Mouse (Mus musculus): ENCODE results near the gene Cog7. TPM values are rescaled to one million over a fixed set of nuclear protein-coding genes. Genes with fewer than 3 reads are reported as not detected.

Cog7 gene
- total RNA-seq (2018; cell fraction: chromatin; rRNA removed): 10 to 100 TPM in 19 of 26 experiments, 1 to 10 TPM in 7; 2.0 to 40.2 (median 24.5) TPM
- total RNA-seq (2018; cell fraction: cytosol; rRNA removed): 10 to 100 TPM; 24.2 to 38.1 (median 31.8) TPM
- total RNA-seq (2018; cell fraction: nucleus; rRNA removed): 10 to 100 TPM in 24 of 26 experiments, 1 to 10 TPM in 2; 7.7 to 35.1 (median 26.1) TPM
- 25.7 to 38.9 TPM (median 27.1 TPM) in 3 replicates for polyA plus RNA-seq (2018)

DNA sequence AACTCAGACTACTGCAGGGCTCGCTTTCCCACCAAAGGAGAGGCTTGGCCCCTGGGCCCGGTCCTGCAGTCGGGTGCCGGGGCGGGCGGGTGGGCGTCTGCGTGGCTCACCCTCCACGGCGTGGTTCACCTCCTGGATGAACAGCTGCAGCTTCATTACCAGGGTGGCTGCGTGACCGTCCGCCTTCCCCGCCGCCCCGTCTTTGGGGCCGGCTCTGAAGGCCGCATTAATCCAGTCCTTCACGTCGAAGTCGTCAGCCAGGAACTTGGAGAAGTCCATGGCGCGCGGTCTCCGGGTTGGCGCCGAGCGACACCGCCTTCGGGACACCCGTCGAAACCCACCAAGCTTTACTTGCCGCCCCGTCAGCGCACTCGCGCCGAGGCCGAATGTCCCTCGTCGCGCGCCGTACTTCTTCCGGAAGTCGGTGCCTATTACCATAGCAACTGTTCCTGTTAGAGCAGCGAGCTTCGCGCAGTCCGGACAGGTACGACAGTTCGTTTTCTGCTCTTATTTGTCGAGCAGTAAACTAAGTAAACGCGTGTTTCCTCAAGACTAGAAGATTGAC lies at the start of gene Cog7:
Gene Cog7, minus strand, starts transcription at position 405 of the 565 bp plus-strand sequence.
- WGBS (ENCODE audit: missing documents): 3% methylated on average over 55 of the region's 55 CpGs
- peaks cover 14% of the 10 kb centered on the region; the same call in 1 of the 2 replicates for H3K36me3 ChIP-seq (ENCODE audit: inconsistent target)
- H3K27ac ChIP-seq: peak within 1 kb of the TSS; percentile 73
- peaks cover 5% of the 10 kb centered on the region; the same call in 1 of the 2 replicates for H3K79me2 ChIP-seq (ENCODE audit: inconsistent target)
- H3K4me3 ChIP-seq (ENCODE audit: inconsistent target): peak within 1 kb of the TSS; percentile 70

DNA sequence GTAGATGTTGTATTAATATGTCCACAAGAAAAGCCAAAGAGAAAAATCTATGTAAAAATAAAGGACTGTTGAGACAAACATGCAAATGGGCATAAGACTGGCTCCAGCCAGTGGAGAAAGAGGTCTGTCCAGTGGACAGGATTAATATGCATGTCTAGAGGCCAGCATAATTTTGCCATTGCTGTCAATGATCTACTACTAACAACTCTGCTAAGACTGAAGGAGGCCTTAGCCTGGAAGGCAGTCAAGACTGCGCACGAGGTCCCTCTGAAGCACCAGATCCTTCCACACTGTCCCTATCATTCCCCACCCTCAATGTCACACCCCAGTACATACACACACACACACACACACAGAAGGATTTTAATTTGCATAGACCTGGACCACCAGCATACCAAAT lies 40.6 kb upstream of the Cog7 start:
- Histone ChIP-seq H3K4me3 (ENCODE audit: inconsistent target) (no peak overlapping the region), H3K79me2 (ENCODE audit: inconsistent target) (peaks cover 36% of the 10 kb centered on the region), H3K36me3 (ENCODE audit: inconsistent target) (no peaks in the 10 kb centered on the region), H3K27ac (no peak overlapping the region)
- WGBS (ENCODE audit: missing documents): 92% methylated on average over 2 of the region's 2 CpGs

DNA sequence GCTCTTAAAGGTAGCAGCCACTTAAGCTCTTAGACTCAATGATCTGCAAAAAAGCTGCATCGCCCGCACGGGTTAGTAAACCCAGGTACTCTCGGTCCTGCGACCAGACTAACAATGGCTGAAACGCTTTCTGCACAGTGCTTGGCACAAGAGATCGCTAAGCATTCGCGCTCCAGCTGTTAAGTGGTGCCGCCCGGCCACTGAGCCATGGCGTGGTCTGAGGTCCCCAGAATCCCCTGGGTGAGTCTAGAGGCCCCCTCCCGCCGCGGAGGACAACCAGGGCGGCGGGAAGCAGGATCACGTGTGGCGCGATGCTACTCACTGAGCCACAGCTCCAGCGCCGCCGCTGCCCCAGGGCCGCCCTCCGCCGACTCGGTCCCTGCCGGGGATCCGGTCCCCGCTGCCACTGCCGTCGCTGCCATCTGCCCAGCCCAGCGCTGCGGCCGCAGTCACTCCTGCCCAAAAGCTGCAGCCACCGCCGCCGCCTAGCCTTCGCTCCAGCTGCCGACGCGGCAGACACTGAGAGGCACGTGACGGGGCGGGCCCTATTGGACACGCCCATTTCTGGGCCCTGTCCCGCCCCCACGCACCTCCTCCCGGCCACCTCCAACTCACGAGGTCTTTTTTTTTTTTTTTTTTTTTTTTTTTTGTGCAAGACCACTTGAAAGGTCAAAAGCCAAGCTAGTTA lies 39.3 kb upstream of the Cog7 start, which contains the start of gene Gga2:
Gene Gga2, minus strand, starts transcription at position 556 of the 688 bp plus-strand sequence.
- Histone ChIP-seq H3K79me2 (ENCODE audit: inconsistent target) (peaks cover 49% of the 10 kb centered on the region), H3K36me3 (ENCODE audit: inconsistent target) (no peaks in the 10 kb centered on the region), H3K27ac (peak within 1 kb of the TSS; percentile 40), H3K4me3 (ENCODE audit: inconsistent target) (peak within 1 kb of the TSS; percentile 86)
- under 1% methylated on average over 47 of the region's 50 CpGs for WGBS (ENCODE audit: missing documents)

DNA sequence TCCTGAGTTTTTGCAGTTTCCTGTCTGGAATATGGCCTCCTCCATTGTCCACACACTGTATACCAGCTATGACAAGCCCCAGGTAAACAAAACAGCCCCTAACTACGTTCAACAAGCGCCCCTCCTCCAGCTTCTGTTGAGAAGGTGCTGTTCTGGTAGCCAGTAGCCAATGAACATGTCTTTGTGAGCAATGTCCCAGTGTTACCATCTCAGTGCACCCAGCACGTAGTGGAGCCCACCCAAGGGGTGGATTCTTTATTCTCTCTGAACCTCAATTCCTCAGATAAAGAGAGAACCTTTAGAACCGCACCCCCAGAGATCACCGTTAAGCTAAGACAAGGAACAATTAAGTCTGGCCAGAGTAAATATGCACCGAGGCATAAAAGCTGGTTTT lies 38.8 kb upstream of the Cog7 start:
- H3K79me2 ChIP-seq (ENCODE audit: inconsistent target): peaks cover 55% of the 10 kb centered on the region
- H3K36me3 ChIP-seq (ENCODE audit: inconsistent target): no peaks in the 10 kb centered on the region
- H3K4me3 ChIP-seq (ENCODE audit: inconsistent target): peak overlapping the region; percentile 86
- H3K27ac ChIP-seq: peak overlapping the region; percentile 40
- WGBS (ENCODE audit: missing documents): 25% methylated on average over 6 of the region's 6 CpGs

DNA sequence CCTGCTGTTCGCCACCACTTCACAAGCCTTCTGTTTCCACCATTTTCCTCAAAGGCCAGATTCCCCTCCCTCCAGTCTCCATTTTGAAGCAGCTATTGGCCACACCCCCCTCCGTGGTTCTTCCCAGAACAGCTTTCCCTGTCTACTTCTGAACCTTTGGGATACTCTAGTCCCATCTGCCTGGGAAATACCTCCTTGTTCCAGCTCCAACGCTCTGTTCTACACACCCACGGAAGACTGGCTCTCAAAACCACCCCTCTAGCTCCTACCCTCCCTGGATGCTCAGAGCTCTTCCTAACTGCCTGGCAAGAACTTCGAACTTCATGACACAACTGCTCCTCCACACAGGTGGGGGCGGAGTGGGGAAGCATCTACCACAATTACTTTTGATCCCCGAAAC lies 37.5 kb upstream of the Cog7 start:
- Histone ChIP-seq H3K36me3 (ENCODE audit: inconsistent target) (no peaks in the 10 kb centered on the region), H3K27ac (no peak overlapping the region), H3K79me2 (ENCODE audit: inconsistent target) (peaks cover 67% of the 10 kb centered on the region), H3K4me3 (ENCODE audit: inconsistent target) (no peak overlapping the region)
- 92% methylated on average over 7 of the region's 7 CpGs for WGBS (ENCODE audit: missing documents)

DNA sequence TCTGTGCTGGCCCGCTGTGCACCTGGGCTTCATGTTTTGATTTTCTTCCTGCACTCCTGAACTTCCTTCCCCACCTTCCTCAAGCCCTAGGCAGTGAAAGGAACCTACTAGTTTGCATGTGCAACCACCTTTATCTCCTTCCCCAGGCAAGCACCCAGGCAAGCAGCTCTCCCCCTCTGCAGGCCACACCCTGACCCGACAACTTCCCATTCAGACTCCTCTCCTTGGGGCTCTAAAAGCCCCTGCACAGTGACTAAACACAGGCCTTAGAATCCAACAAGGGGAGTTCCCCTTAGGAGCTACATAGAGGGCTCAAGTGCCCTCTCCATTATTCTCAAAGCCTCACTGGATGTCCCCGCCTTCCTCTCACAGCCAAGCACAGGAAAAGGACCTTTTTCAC lies 36.7 kb upstream of the Cog7 start:
- 21% methylated on average over 2 of the region's 3 CpGs for WGBS (ENCODE audit: missing documents)
- Histone ChIP-seq H3K4me3 (ENCODE audit: inconsistent target) (no peak overlapping the region), H3K79me2 (ENCODE audit: inconsistent target) (peaks cover 75% of the 10 kb centered on the region)

DNA sequence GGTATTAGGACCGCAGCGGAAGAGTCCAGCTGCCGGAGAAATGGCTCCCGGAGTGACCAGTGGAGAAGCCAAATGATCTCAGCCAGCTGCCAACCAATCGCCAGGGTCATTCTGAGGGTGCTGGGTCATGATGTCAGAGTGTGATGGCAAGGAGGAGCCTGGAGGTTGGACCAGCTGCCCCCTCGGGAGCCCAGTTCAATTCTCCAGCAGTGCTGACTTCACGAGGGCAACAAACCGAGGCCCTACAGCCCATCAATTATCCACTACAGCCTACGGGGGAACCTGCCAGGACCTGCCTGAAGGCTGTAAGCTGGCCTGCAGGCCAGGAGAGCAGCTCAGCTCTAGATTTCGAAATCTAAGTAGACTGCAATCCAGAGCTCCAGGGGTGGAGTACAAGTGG lies 34.2 kb upstream of the Cog7 start:
- H3K4me3 ChIP-seq (ENCODE audit: inconsistent target): no peak overlapping the region
- peaks cover 87% of the 10 kb centered on the region for H3K79me2 ChIP-seq (ENCODE audit: inconsistent target)
- peaks cover 6% of the 10 kb centered on the region; the same call in 1 of the 2 replicates for H3K36me3 ChIP-seq (ENCODE audit: inconsistent target)
- no peak overlapping the region for H3K27ac ChIP-seq
- WGBS (ENCODE audit: missing documents): 90% methylated on average over 10 of the region's 10 CpGs

More for the DNA sequence above, 36.7 kb upstream of the Cog7 start:
- no peak overlapping the region for H3K27ac ChIP-seq
- H3K36me3 ChIP-seq (ENCODE audit: inconsistent target): no peaks in the 10 kb centered on the region

DNA sequence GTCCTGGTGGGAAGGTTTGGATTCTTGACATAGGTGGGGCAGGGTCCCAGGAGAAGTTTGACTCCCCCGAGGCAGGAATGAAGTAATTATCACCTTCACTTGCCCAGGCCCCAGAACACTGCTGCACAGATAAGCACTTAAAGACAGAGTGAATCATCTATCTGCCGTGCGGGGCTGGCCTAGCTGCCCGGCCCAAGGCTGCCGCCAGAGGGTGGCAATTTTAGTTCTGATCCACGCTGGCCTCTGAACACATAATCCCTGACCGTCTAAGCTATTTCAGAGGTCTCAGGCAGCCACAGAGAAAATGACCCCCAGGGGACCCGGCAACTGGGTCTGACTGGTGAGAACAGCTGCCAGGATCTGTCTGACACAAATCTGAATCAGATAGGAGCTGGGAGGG lies 33.6 kb upstream of the Cog7 start:
- Histone ChIP-seq H3K79me2 (ENCODE audit: inconsistent target) (peaks cover 81% of the 10 kb centered on the region), H3K27ac (no peak overlapping the region), H3K36me3 (ENCODE audit: inconsistent target) (peaks cover 12% of the 10 kb centered on the region; the same call in 1 of the 2 replicates), H3K4me3 (ENCODE audit: inconsistent target) (no peak overlapping the region)
- WGBS (ENCODE audit: missing documents): 95% methylated on average over 8 of the region's 8 CpGs

DNA sequence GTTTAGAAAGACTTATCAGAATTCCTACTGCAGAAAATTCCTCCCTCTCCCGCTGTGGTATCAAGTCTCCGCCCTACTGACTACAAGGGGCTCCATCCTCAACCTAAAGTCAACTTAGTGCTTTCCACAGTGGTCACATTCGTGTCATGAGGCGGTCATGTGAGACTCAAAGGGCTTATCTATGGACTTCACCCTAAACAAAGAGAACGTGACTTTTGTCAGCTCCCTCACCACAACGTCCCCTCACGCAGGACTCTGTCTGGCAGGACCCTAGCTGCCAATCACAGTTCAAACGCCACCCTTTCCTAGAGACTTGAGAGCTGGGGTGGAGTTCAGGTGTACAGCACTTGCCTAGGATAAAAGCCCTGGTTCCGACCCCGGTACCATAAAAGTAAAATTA lies 31.4 kb upstream of the Cog7 start:
- H3K79me2 ChIP-seq (ENCODE audit: inconsistent target): peaks cover 60% of the 10 kb centered on the region
- peaks cover 23% of the 10 kb centered on the region for H3K36me3 ChIP-seq (ENCODE audit: inconsistent target)
- no peak overlapping the region for H3K4me3 ChIP-seq (ENCODE audit: inconsistent target)
- H3K27ac ChIP-seq: no peak overlapping the region
- WGBS (ENCODE audit: missing documents): 93% methylated on average over 10 of the region's 10 CpGs

DNA sequence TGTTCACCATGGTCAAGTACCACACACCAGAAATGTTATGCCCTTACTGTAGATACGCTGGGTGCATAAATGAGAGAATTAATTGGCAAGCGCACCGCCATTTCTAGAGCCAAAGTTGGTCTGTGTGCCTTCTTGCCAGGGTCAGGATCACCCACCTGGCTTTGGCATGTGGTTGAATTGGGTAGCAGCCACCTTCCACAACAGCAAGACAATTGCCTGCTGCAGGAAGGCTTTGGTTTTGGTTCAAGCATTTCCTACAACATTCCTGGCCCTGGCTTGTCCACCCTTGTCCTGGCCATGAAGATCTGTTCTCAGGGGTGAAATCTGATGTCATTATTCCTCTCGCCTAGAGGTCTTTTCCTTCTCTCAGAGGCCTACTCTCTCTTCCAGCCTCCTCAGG lies 30.9 kb upstream of the Cog7 start:
- H3K79me2 ChIP-seq (ENCODE audit: inconsistent target): peaks cover 54% of the 10 kb centered on the region
- WGBS (ENCODE audit: missing documents): 94% methylated on average over 4 of the region's 4 CpGs

DNA sequence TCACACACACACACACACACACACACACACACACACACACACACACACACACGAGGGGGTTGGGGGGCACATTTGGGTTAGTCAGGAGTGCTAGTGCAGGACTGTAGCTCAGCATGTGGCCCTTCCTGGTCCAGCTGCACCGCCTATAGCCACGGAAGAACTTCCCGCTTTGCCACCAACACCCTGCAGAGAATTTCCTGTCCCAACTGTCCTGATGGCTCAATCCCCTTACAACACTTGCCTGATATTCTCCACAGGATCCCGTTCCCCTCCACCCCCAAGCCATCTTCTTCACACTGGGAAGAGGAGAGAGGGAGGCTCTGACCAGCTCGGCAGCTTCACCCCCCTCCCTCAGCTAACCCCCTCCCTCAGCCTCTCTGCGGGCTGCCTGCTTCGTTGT lies 18.9 kb upstream of the Cog7 start:
- H3K27ac ChIP-seq: no peak overlapping the region
- H3K36me3 ChIP-seq (ENCODE audit: inconsistent target): peaks cover 61% of the 10 kb centered on the region

More for the DNA sequence above, 30.9 kb upstream of the Cog7 start:
- Histone ChIP-seq H3K36me3 (ENCODE audit: inconsistent target) (peaks cover 29% of the 10 kb centered on the region), H3K4me3 (ENCODE audit: inconsistent target) (no peak overlapping the region), H3K27ac (no peak overlapping the region)

DNA sequence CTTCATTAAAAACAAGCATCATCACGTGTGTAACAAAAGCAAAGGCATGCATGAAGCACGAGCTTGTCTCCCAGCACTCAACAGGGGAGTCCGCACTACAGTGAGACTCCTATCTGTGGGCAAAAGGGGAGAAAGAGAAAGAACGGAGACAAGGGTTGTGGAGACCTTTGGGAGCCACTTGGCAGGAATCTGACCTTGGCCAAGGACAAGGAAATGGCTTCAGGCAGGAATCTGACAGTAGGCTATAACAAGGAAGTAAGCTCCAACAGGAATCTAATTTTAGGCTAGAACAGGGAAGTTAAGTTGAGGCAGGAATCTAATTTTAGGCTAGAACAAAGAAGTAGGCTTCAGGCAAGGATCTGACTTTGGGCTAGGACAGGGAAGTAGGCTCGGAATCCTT lies 14.4 kb upstream of the Cog7 start:
- H3K36me3 ChIP-seq (ENCODE audit: inconsistent target): peaks cover 68% of the 10 kb centered on the region
- WGBS (ENCODE audit: missing documents): 94% methylated on average over 5 of the region's 5 CpGs
- H3K4me3 ChIP-seq (ENCODE audit: inconsistent target): no peak overlapping the region
- no peak overlapping the region for H3K27ac ChIP-seq
- H3K79me2 ChIP-seq (ENCODE audit: inconsistent target): no peaks in the 10 kb centered on the region

More for the DNA sequence above, 18.9 kb upstream of the Cog7 start:
- Histone ChIP-seq H3K4me3 (ENCODE audit: inconsistent target) (no peak overlapping the region), H3K79me2 (ENCODE audit: inconsistent target) (no peaks in the 10 kb centered on the region)
- 58% methylated on average over 4 of the region's 8 CpGs for WGBS (ENCODE audit: missing documents)

DNA sequence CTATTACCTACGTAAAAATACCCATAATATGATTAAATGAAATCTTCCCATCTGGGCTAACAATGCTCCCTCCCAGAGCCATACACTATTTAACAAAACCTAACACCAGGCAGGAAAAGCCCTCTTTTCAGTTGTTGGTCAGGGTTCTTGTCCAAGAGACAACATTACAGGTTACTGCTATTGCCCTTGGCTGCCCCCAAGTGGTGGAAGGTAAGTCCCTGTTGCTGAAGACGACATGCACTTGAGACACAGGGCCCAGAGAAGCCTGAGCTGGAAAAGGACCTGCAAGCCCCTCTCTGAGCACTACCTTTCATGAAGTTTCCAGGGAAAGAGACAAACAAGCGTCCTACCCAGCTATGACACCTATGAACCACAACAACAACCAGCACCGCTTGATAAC lies 6.5 kb downstream of the Cog7 start:
- no peak overlapping the region for H3K27ac ChIP-seq
- H3K36me3 ChIP-seq (ENCODE audit: inconsistent target): peaks cover 48% of the 10 kb centered on the region
- no peaks in the 10 kb centered on the region; the same call in 1 of the 2 replicates for H3K79me2 ChIP-seq (ENCODE audit: inconsistent target)
- H3K4me3 ChIP-seq (ENCODE audit: inconsistent target): no peak overlapping the region
- WGBS (ENCODE audit: missing documents): 84% methylated on average over 4 of the region's 4 CpGs

DNA sequence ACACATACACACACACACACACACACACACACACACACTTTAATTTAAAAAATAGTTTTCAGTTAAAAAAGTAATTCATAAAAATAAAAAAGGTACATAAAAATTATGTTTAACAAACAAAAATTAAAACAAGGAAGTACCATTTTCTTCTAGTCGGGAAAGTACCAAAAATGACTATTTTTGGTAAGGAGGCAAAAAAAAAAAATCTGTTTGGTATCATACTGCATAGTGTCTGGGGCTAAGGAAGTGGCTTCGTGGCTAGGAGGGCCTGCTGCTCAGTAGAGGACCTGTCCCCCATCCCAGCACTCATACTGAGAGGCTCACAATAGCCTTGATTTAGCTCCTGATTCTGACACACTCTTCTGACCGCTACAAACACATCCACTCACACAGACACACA lies 9.8 kb downstream of the Cog7 start:
- H3K4me3 ChIP-seq (ENCODE audit: inconsistent target): no peak overlapping the region

DNA sequence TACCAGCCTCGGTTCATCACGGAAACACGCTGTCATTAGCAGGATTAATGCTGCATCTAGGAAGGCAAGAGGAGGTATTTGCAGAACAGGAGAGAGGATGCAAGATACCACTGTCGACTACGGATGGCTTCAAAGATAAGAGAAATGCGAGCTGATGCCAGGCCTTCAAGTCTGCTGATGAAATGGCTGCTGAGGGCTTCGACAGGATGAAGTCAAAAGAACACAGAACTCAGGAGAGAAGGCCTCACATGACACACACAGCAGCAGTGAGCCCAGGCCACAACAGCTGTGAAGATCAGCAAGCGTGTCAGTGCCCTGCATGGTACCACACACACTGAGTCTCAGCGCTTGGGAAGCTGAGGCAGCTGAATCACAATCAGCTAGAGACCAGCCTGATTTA lies 11.3 kb downstream of the Cog7 start:
- H3K4me3 ChIP-seq (ENCODE audit: inconsistent target): no peak overlapping the region
- H3K79me2 ChIP-seq (ENCODE audit: inconsistent target): no peaks in the 10 kb centered on the region
- 96% methylated on average over 9 of the region's 9 CpGs for WGBS (ENCODE audit: missing documents)
- no peak overlapping the region for H3K27ac ChIP-seq
- peaks cover 45% of the 10 kb centered on the region for H3K36me3 ChIP-seq (ENCODE audit: inconsistent target)

More for the DNA sequence above, 9.8 kb downstream of the Cog7 start:
- peaks cover 56% of the 10 kb centered on the region for H3K36me3 ChIP-seq (ENCODE audit: inconsistent target)
- no peaks in the 10 kb centered on the region for H3K79me2 ChIP-seq (ENCODE audit: inconsistent target)
- H3K27ac ChIP-seq: no peak overlapping the region
- 36% methylated on average over 3 of the region's 3 CpGs for WGBS (ENCODE audit: missing documents)

Measured in macrophage (primary cell).